Mouse (Mus musculus) bone marrow, adult 2 months (tissue): ENCODE results near the gene Nhlrc4. TPM values are rescaled to one million over a fixed set of nuclear protein-coding genes. Genes with fewer than 3 reads are reported as not detected.

Experiments
- H3K27ac ChIP-seq: fragments of 200-500 bp; 2 replicates; pipeline ENCODE4 v1.5.1; 2012; ENCODE audit warnings: low read depth, mild to moderate bottlenecking, control low read depth, inconsistent platforms, low read length; ENCODE audit not compliant: control insufficient read depth, poor library complexity, insufficient read depth
- H3K4me1 ChIP-seq: fragments of 200-500 bp; 2 replicates; pipeline ENCODE4 v1.6.1; 2011; ENCODE audit warnings: low read length; ENCODE audit not compliant: control insufficient read depth, insufficient read depth
- H3K4me3 ChIP-seq: fragments of 200-500 bp; replicated peaks from 2 replicates; pipeline ENCODE3; 2011; ENCODE audit warnings: mild to moderate bottlenecking, low read depth, low read length, control low read depth; ENCODE audit not compliant: control insufficient read depth
- CTCF ChIP-seq: fragments of 200-500 bp; IDR thresholded peaks from 2 replicates; pipeline ENCODE4 v1.5.1; 2011; ENCODE audit warnings: low read length, control low read depth; ENCODE audit not compliant: control insufficient read depth, insufficient read depth
- POLR2A ChIP-seq: fragments of 200-500 bp; IDR thresholded peaks from 2 replicates; pipeline ENCODE4 v1.6.1; 2011; ENCODE audit warnings: low read depth, mild to moderate bottlenecking, control low read depth, low read length, borderline replicate concordance; ENCODE audit not compliant: control insufficient read depth
- WGBS: fragments of 180-500 bp; shearing (Covaris S2); methylation state at CpG from one replicate; pipeline ENCODE4 v1.1.7; 2018; 5-methylcytosine and 5-hydroxymethylcytosine counted together
- polyA plus RNA-seq: library from polyadenylated mRNA; stranded (reverse); fragments of >200 nt; gene quantifications from 2 replicates; pipeline ENCODE4 v1.2.4, GENCODE M21; 2011; ENCODE audit warnings: low replicate concordance; ENCODE audit not compliant: missing spikeins, insufficient read depth, insufficient read length

Gene Nhlrc4
- polyA plus RNA-seq, 1 experiment: 6.8 TPM

DNA sequence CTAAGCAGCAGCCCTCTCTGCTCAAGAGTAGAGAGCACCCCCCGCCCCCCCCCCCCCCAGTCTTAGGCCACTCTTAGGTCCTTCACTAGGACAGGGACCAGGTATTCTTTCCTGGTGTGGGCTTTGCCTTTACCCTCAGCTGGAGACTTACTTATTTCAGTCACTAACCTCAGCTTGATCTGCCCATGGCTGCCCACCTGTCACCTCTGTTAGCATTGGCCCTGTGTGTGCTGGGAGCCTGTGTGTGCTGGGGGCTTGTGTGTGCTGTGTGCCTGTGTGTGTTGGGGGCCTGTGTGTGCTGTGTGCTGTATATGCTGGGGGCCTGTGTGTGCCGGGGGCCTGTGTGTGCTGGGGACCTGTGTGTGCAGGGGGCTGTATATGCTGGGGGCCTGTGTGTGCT lies 9.9 kb upstream of the Nhlrc4 start:
- Histone ChIP-seq H3K27ac (no peak overlapping the region), H3K4me3 (no peak overlapping the region), H3K4me1 (no peaks in the 10 kb centered on the region)
- whole genome bisulfite sequencing: 66% methylated on average over 2 of the region's 2 CpGs
- TF ChIP-seq POLR2A: no peak
- TF ChIP-seq CTCF: no peak

- Histone ChIP-seq H3K4me1 (no peaks in the 10 kb centered on the region), H3K4me3 (no peak overlapping the region), H3K27ac (no peak overlapping the region)
- WGBS: 83% methylated on average over 5 of the region's 5 CpGs
- no peak for TF ChIP-seq POLR2A
Observed at GRCm38 (mm10) chr17:25953161-25953560, 8.4 kb upstream of the Nhlrc4 start.

GRCm38 (mm10) chr17:25951803-25952623 lies 7.3 kb upstream of the Nhlrc4 start, which contains the start of gene A930017K11Rik:
Gene A930017K11Rik (minus strand): TSS chr17:25952565.
- TF ChIP-seq POLR2A: no peak
- no peak for TF ChIP-seq CTCF
- Histone ChIP-seq H3K27ac (no peak within 1 kb of the TSS; the same call in 1 of the 2 replicates), H3K4me1 (no peaks in the 10 kb centered on the region), H3K4me3 (no peak within 1 kb of the TSS)
- 5% methylated on average over 58 of the region's 58 CpGs for WGBS

GRCm38 (mm10) chr17:25951225-25951802 lies 6.6 kb upstream of the Nhlrc4 start:
- no peaks in the 10 kb centered on the region for H3K4me1 ChIP-seq
- no peak for TF ChIP-seq CTCF
- TF ChIP-seq POLR2A: no peak
- no peak overlapping the region; the same call in 1 of the 2 replicates for H3K27ac ChIP-seq
- no peak overlapping the region for H3K4me3 ChIP-seq
- WGBS: 1% methylated on average over 33 of the region's 33 CpGs

DNA sequence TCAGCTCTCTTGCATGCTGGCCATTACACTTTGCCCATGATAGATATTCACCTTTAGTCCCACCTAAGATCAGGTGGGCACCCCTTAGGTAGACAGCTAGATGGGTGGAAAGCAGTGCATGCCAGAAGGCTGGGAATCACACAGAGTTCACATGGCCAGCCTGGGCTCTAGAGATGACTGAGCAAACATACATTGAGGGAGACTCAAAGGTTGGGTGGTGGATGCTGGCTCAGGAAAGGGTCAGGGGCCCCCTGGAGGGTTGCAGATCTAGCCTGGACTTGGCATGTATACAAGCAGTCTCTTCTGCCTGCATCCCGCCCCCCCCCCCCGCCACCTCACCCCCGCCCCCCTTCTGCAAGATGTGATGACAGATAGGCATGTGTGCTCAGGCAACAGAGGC lies 5.9 kb upstream of the Nhlrc4 start:
- TF ChIP-seq CTCF: no peak
- TF ChIP-seq POLR2A: no peak
- WGBS: 0% methylated on average over 3 of the region's 3 CpGs
- Histone ChIP-seq H3K4me1 (0 out of 2 replicates have a peak, but pooled peaks cover 1% of the 10 kb centered on the region), H3K27ac (no peak overlapping the region), H3K4me3 (no peak overlapping the region)

- no peak overlapping the region for H3K27ac ChIP-seq
- no peak overlapping the region for H3K4me3 ChIP-seq
- H3K4me1 ChIP-seq: 0 out of 2 replicates have a peak, but pooled peaks cover 1% of the 10 kb centered on the region
- TF ChIP-seq CTCF: no peak
- 75% methylated on average over 5 of the region's 5 CpGs for WGBS
Observed at GRCm38 (mm10) chr17:25949981-25950380, 5.2 kb upstream of the Nhlrc4 start.

GRCm38 (mm10) chr17:25948051-25948450 lies 3.3 kb upstream of the Nhlrc4 start:
- Histone ChIP-seq H3K27ac (no peak overlapping the region), H3K4me3 (no peak overlapping the region), H3K4me1 (peaks cover 1% of the 10 kb centered on the region; the same call in 1 of the 2 replicates)
- 81% methylated on average over 8 of the region's 8 CpGs for WGBS
- TF ChIP-seq CTCF: no peak
- TF ChIP-seq POLR2A: no peak

GRCm38 (mm10) chr17:25947576-25947975 lies 2.8 kb upstream of the Nhlrc4 start:
- H3K27ac ChIP-seq: no peak overlapping the region
- WGBS: 78% methylated on average over 4 of the region's 4 CpGs
- peaks cover 2% of the 10 kb centered on the region; the same call in 1 of the 2 replicates for H3K4me1 ChIP-seq

More at GRCm38 (mm10) chr17:25947576-25947975, 2.8 kb upstream of the Nhlrc4 start:
- no peak overlapping the region for H3K4me3 ChIP-seq
- TF ChIP-seq CTCF (no peak), POLR2A (no peak)
